Mouse (Mus musculus): ENCODE results near the gene 1110025L11Rik. TPM values are rescaled to one million over a fixed set of nuclear protein-coding genes. Genes with fewer than 3 reads are reported as not detected.
"Not testable (repeated sequence)": the region's sequence is repeated elsewhere in the genome, so short reads cannot be mapped to it uniquely, and the experiment has no call there.

Gene 1110025L11Rik
- not detected in 2 replicates for total RNA-seq (2015; ENCODE audit: low replicate concordance)
- not detected in 2 replicates for total RNA-seq (2017; ENCODE audit: low replicate concordance)

DNA sequence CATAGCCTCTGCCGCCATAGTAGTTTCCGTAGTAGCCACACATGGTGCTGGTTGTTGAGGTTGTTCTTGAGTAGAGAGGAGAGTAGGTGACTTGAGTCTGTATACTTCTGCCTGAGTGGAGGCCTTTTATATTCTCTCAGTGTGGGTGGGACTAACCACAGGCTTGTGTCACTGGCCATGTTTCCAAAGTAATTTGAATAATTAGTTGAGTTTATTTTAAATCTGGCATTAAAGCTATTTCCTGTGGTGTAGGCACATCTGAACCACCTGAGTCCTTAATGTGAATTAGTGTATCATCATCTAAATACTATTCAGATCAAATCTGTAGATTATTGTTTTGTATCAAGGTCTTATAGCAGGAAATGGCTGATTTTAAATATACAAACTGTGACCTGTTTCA is at the start of gene 1110025L11Rik:
Gene 1110025L11Rik, minus strand, starts transcription at position 101 of the 400 bp plus-strand sequence.
- ATAC-seq (replicated peaks; ENCODE audit: low FRiP score, poor library complexity, severe bottlenecking): not testable (repeated sequence)

DNA sequence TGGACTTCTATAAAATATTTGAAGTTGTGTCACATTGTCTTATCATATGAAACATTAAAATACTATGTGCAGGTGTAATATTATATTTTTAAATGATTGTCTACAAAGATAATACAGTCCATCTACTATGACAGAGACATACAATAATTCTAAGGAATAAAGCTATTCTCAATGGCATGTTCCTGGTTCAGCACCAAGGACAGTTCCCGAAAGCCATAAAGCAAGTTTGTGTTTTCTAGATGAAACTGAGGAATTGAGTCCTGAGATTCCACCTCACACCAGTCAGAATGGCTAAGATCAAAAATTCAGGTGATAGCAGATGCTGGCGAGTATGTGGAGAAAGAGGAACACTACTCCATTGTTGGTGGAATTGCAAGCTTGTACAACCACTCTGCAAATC is 7.2 kb upstream of the 1110025L11Rik start:
- ATAC-seq (replicated peaks; ENCODE audit: low FRiP score, poor library complexity, severe bottlenecking): not testable (repeated sequence)

- no peak for ATAC-seq (replicated peaks; ENCODE audit: low FRiP score, poor library complexity, severe bottlenecking)
Measured at GRCm38 (mm10) chr16:89047783-89048182, 16.0 kb downstream of the 1110025L11Rik start, which contains the start of gene Krtap6-5. Krtap6-5 (minus strand) TSS chr16:89047883.

DNA sequence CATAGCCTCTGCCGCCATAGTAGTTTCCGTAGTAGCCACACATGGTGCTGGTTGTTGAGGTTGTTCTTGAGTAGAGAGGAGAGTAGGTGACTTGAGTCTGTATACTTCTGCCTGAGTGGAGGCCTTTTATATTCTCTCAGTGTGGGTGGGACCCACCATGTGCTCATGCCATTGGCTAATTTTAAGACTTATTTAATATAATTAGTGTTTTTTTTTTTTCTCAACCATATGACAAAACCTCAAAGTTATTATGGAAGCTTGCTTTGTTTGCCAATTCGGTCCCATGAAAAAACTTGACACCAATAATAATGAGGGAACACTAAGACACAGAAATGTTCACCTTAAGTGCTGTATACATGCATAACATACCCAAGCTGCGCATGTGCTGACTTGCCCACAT is 22.4 kb downstream of the 1110025L11Rik start, which contains the start of gene Gm10228:
Gene Gm10228, minus strand, starts transcription at position 101 of the 400 bp plus-strand sequence.
- ATAC-seq (replicated peaks; ENCODE audit: low FRiP score, poor library complexity, severe bottlenecking): not testable (repeated sequence)

- ATAC-seq (replicated peaks; ENCODE audit: low FRiP score, poor library complexity, severe bottlenecking): not testable (repeated sequence)
Measured at GRCm38 (mm10) chr16:89031399-89031798, 32.4 kb downstream of the 1110025L11Rik start, which contains the start of gene Krtap6-1. Krtap6-1 (plus strand) TSS chr16:89031699.

GRCm38 (mm10) chr16:89014984-89015383 is 48.8 kb downstream of the 1110025L11Rik start, which contains the start of gene Gm10229:
Gm10229 (plus strand) TSS chr16:89015284.
- not testable (repeated sequence) for ATAC-seq (replicated peaks; ENCODE audit: low FRiP score, poor library complexity, severe bottlenecking)

DNA sequence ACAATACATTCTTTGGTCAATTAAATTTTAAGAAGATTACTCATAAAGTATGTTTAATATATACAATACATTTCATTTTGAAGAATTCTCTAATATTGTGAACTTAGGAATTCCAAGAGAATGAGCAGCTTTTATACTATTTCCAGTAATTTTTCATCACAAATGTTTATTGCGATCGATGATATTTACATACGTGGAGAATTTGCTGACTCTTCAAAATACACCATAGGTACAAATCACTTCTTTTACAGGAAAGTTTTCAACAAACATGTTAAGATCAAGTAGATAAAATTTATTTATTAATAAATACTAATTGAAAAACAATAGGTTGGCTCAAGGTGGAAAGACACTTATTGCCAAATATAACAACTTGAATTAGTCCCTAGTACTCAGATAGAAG is 49.8 kb downstream of the 1110025L11Rik start:
- no peak for ATAC-seq (replicated peaks; ENCODE audit: low FRiP score, poor library complexity, severe bottlenecking)

Other genes starting within 250 kb of the 1110025L11Rik start
- gene Krtap15, start 243.8 kb downstream of the 1110025L11Rik start, total RNA-seq (2015; ENCODE audit: low replicate concordance): not detected in 2 replicates
- gene Krtap15, start 243.8 kb downstream of the 1110025L11Rik start, total RNA-seq (2017; ENCODE audit: low replicate concordance): not detected in 2 replicates
- not detected in 2 replicates for gene Krtap14, start 237.9 kb downstream of the 1110025L11Rik start, total RNA-seq (2015; ENCODE audit: low replicate concordance)
- not detected in 2 replicates for gene Krtap14, start 237.9 kb downstream of the 1110025L11Rik start, total RNA-seq (2017; ENCODE audit: low replicate concordance)
- not detected in 2 replicates for gene Krtap19-1, start 194.6 kb downstream of the 1110025L11Rik start, total RNA-seq (2015; ENCODE audit: low replicate concordance)
- not detected in 2 replicates for gene Krtap19-1, start 194.6 kb downstream of the 1110025L11Rik start, total RNA-seq (2017; ENCODE audit: low replicate concordance)
- gene Krtap19-2, start 189.7 kb downstream of the 1110025L11Rik start, total RNA-seq (2015; ENCODE audit: low replicate concordance): not detected in 2 replicates
- gene Krtap19-2, start 189.7 kb downstream of the 1110025L11Rik start, total RNA-seq (2017; ENCODE audit: low replicate concordance): not detected in 2 replicates
- not detected in 2 replicates for gene Krtap19-3, start 186.0 kb downstream of the 1110025L11Rik start, total RNA-seq (2015; ENCODE audit: low replicate concordance)
- not detected in 2 replicates for gene Krtap19-3, start 186.0 kb downstream of the 1110025L11Rik start, total RNA-seq (2017; ENCODE audit: low replicate concordance)
- gene Krtap19-4, start 178.9 kb downstream of the 1110025L11Rik start, total RNA-seq (2015; ENCODE audit: low replicate concordance): not detected in 2 replicates
- gene Krtap19-4, start 178.9 kb downstream of the 1110025L11Rik start, total RNA-seq (2017; ENCODE audit: low replicate concordance): not detected in 2 replicates
- not detected in 2 replicates for gene Krtap19-5, start 167.5 kb downstream of the 1110025L11Rik start, total RNA-seq (2015; ENCODE audit: low replicate concordance)
- not detected in 2 replicates for gene Krtap19-5, start 167.5 kb downstream of the 1110025L11Rik start, total RNA-seq (2017; ENCODE audit: low replicate concordance)
- gene Krtap19-9b, start 131.7 kb downstream of the 1110025L11Rik start, total RNA-seq (2015; ENCODE audit: low replicate concordance): not detected in 2 replicates
- gene Krtap19-9b, start 131.7 kb downstream of the 1110025L11Rik start, total RNA-seq (2017; ENCODE audit: low replicate concordance): not detected in 2 replicates
- not detected in 2 replicates for gene Krtap16-3, start 101.1 kb downstream of the 1110025L11Rik start, total RNA-seq (2015; ENCODE audit: low replicate concordance)
- gene Krtap16-3, start 101.1 kb downstream of the 1110025L11Rik start, total RNA-seq (2017; ENCODE audit: low replicate concordance): not detected in 2 replicates
- not detected in 2 replicates for gene Krtap22-2, start 53.2 kb downstream of the 1110025L11Rik start, total RNA-seq (2015; ENCODE audit: low replicate concordance)
- not detected in 2 replicates for gene Krtap22-2, start 53.2 kb downstream of the 1110025L11Rik start, total RNA-seq (2017; ENCODE audit: low replicate concordance)
- not detected in 2 replicates for gene Gm10229, start 48.7 kb downstream of the 1110025L11Rik start, total RNA-seq (2015; ENCODE audit: low replicate concordance)
- gene Gm10229, start 48.7 kb downstream of the 1110025L11Rik start, total RNA-seq (2017; ENCODE audit: low replicate concordance): not detected in 2 replicates
- gene Krtap6-1, start 32.3 kb downstream of the 1110025L11Rik start, total RNA-seq (2015; ENCODE audit: low replicate concordance): not detected in 2 replicates
- gene Krtap6-1, start 32.3 kb downstream of the 1110025L11Rik start, total RNA-seq (2017; ENCODE audit: low replicate concordance): not detected in 2 replicates
- not detected in 2 replicates for gene Gm10228, start 22.5 kb downstream of the 1110025L11Rik start, total RNA-seq (2015; ENCODE audit: low replicate concordance)
- not detected in 2 replicates for gene Gm10228, start 22.5 kb downstream of the 1110025L11Rik start, total RNA-seq (2017; ENCODE audit: low replicate concordance)
- not detected in 2 replicates for gene Krtap6-5, start 16.1 kb downstream of the 1110025L11Rik start, total RNA-seq (2015; ENCODE audit: low replicate concordance)
- not detected in 2 replicates for gene Krtap6-5, start 16.1 kb downstream of the 1110025L11Rik start, total RNA-seq (2017; ENCODE audit: low replicate concordance)
- not detected in 2 replicates for gene Krtap6-3, start 20.0 kb upstream of the 1110025L11Rik start, total RNA-seq (2015; ENCODE audit: low replicate concordance)
- not detected in 2 replicates for gene Krtap6-3, start 20.0 kb upstream of the 1110025L11Rik start, total RNA-seq (2017; ENCODE audit: low replicate concordance)
- not detected in 2 replicates for gene Gm6358, start 76.8 kb upstream of the 1110025L11Rik start, total RNA-seq (2015; ENCODE audit: low replicate concordance)
- not detected in 2 replicates for gene Gm6358, start 76.8 kb upstream of the 1110025L11Rik start, total RNA-seq (2017; ENCODE audit: low replicate concordance)
- gene Gm10061, start 87.1 kb upstream of the 1110025L11Rik start, total RNA-seq (2015; ENCODE audit: low replicate concordance): not detected in 2 replicates
- gene Gm10061, start 87.1 kb upstream of the 1110025L11Rik start, total RNA-seq (2017; ENCODE audit: low replicate concordance): not detected in 2 replicates
- not detected in 2 replicates for gene Gm9789, start 94.0 kb upstream of the 1110025L11Rik start, total RNA-seq (2015; ENCODE audit: low replicate concordance)
- gene Gm9789, start 94.0 kb upstream of the 1110025L11Rik start, total RNA-seq (2017; ENCODE audit: low replicate concordance): not detected in 2 replicates
- not detected in 2 replicates for gene Gm7735, start 105.5 kb upstream of the 1110025L11Rik start, total RNA-seq (2015; ENCODE audit: low replicate concordance)
- gene Gm7735, start 105.5 kb upstream of the 1110025L11Rik start, total RNA-seq (2017; ENCODE audit: low replicate concordance): not detected in 2 replicates
- gene 1110057P08Rik, start 110.7 kb upstream of the 1110025L11Rik start, total RNA-seq (2015; ENCODE audit: low replicate concordance): not detected in 2 replicates
- not detected in 2 replicates for gene 1110057P08Rik, start 110.7 kb upstream of the 1110025L11Rik start, total RNA-seq (2017; ENCODE audit: low replicate concordance)
- not detected in 2 replicates for gene Krtap20-2, start 141.9 kb upstream of the 1110025L11Rik start, total RNA-seq (2015; ENCODE audit: low replicate concordance)
- not detected in 2 replicates for gene Krtap20-2, start 141.9 kb upstream of the 1110025L11Rik start, total RNA-seq (2017; ENCODE audit: low replicate concordance)

Measured in erythroid progenitor cell, adult 5-6 weeks (primary cell).